Mouse (Mus musculus): ENCODE data around the gene Itpr3. TPM values are rescaled to one million over a fixed set of nuclear protein-coding genes. Genes with fewer than 3 reads are reported as not detected.

The Itpr3 gene
- polyA plus RNA-seq, 1 experiment from 2014 or later: 0.45 TPM

- H3K27me3 ChIP-seq (ENCODE audit: insufficient read depth, low read length): no peaks in the 10 kb centered on the region
- DNase-seq: peak; percentile 92
- H3K36me3 ChIP-seq (replicated peaks; ENCODE audit: insufficient read depth, low read length): peaks cover 18% of the 10 kb centered on the region
- peak overlapping the region; percentile 77 for H3K4me2 ChIP-seq (ENCODE audit: low read depth, low read length)
- peak; percentile 79 for ATAC-seq
- peak overlapping the region; percentile 53; the same call in 1 of the 2 replicates for H3K27ac ChIP-seq (ENCODE audit: low read depth)
- H3K9ac ChIP-seq (replicated peaks): peak overlapping the region; percentile 66
- H3K4me3 ChIP-seq (ENCODE audit: low read depth, low read length): peak overlapping the region; percentile 61
- no peak for TF ChIP-seq EP300 (IDR thresholded peaks at IDR 0.05; ENCODE audit: low read depth)
- no peak for TF ChIP-seq CTCF (IDR thresholded peaks at IDR 0.05; ENCODE audit: low read depth)
- 6% methylated on average over 34 of the region's 34 CpGs for WGBS (ENCODE audit: insufficient replicate concordance)
- H3K4me1 ChIP-seq (ENCODE audit: insufficient read depth): peaks cover 8% of the 10 kb centered on the region; the same call in 1 of the 2 replicates
- H3K9me3 ChIP-seq (ENCODE audit: low read length): no peaks in the 10 kb centered on the region
Measured at GRCm38 (mm10) chr17:27017564-27018499, 39.3 kb upstream of the Itpr3 start.

DNA sequence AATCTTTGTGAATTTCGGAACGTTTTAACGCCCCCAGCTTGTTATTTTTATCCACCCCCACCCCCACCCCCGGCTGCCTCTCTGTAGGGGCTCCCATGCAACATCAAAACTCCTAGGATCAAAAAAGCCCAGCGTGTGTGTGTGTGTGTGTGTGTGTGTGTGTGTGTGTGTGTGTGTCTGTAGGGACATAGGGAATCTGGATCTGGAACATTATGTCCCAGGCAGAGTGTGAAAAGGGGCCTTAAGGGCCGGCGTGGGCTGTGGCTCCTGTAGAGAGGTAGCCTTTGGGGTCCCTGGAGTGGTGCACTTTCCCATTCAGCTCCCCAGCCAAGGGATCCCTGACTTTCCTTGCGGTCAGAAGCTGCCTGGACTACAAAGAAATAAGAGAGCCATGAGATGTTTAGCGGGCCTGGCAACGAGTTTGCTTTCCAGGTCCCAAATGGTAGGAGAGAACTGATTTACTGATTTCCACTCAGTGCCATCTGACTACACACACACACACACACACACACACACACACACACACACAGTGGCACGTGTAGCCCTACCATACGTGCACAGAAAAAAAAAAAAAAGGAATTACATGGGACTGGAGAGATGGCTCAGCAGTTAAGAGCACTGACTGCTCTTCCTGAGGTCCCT, 38.4 kb upstream of the Itpr3 start:
- DNase-seq (no peak), ATAC-seq (peak; percentile 9)

GRCm38 (mm10) chr17:27021076-27021475, 36.0 kb upstream of the Itpr3 start:
- Histone ChIP-seq H3K4me1 (ENCODE audit: insufficient read depth) (peaks cover 14% of the 10 kb centered on the region; the same call in 1 of the 2 replicates), H3K27ac (ENCODE audit: low read depth) (no peak overlapping the region), H3K36me3 (replicated peaks; ENCODE audit: insufficient read depth, low read length) (peaks cover 33% of the 10 kb centered on the region), H3K4me3 (ENCODE audit: low read depth, low read length) (no peak overlapping the region), H3K4me2 (ENCODE audit: low read depth, low read length) (no peak overlapping the region), H3K27me3 (ENCODE audit: insufficient read depth, low read length) (no peaks in the 10 kb centered on the region), H3K9me3 (ENCODE audit: low read length) (no peaks in the 10 kb centered on the region), H3K9ac (replicated peaks) (no peak overlapping the region)
- WGBS (ENCODE audit: insufficient replicate concordance): 89% methylated on average over 14 of the region's 14 CpGs
- DNase-seq: no peak
- TF ChIP-seq EP300 (IDR thresholded peaks at IDR 0.05; ENCODE audit: low read depth) (no peak), CTCF (IDR thresholded peaks at IDR 0.05; ENCODE audit: low read depth) (no peak)
- no peak for ATAC-seq

More for the DNA sequence above, 38.4 kb upstream of the Itpr3 start:
- peaks cover 8% of the 10 kb centered on the region; the same call in 1 of the 2 replicates for H3K4me1 ChIP-seq (ENCODE audit: insufficient read depth)
- peak overlapping the region; percentile 61; the same call in 1 of the 2 replicates for H3K4me3 ChIP-seq (ENCODE audit: low read depth, low read length)
- H3K27me3 ChIP-seq (ENCODE audit: insufficient read depth, low read length): no peaks in the 10 kb centered on the region
- peak overlapping the region; percentile 77 for H3K4me2 ChIP-seq (ENCODE audit: low read depth, low read length)
- no peaks in the 10 kb centered on the region for H3K9me3 ChIP-seq (ENCODE audit: low read length)
- TF ChIP-seq CTCF (IDR thresholded peaks at IDR 0.05; ENCODE audit: low read depth): no peak
- TF ChIP-seq EP300 (IDR thresholded peaks at IDR 0.05; ENCODE audit: low read depth): no peak
- peak overlapping the region; percentile 53; the same call in 1 of the 2 replicates for H3K27ac ChIP-seq (ENCODE audit: low read depth)
- peaks cover 22% of the 10 kb centered on the region for H3K36me3 ChIP-seq (replicated peaks; ENCODE audit: insufficient read depth, low read length)
- peak overlapping the region; percentile 66 for H3K9ac ChIP-seq (replicated peaks)
- WGBS (ENCODE audit: insufficient replicate concordance): 42% methylated on average over 12 of the region's 12 CpGs

- Histone ChIP-seq H3K4me1 (ENCODE audit: insufficient read depth) (peaks cover 14% of the 10 kb centered on the region; the same call in 1 of the 2 replicates), H3K36me3 (replicated peaks; ENCODE audit: insufficient read depth, low read length) (peaks cover 33% of the 10 kb centered on the region), H3K9ac (replicated peaks) (no peak overlapping the region), H3K27ac (ENCODE audit: low read depth) (no peak overlapping the region), H3K9me3 (ENCODE audit: low read length) (no peaks in the 10 kb centered on the region), H3K27me3 (ENCODE audit: insufficient read depth, low read length) (no peaks in the 10 kb centered on the region), H3K4me2 (ENCODE audit: low read depth, low read length) (no peak overlapping the region), H3K4me3 (ENCODE audit: low read depth, low read length) (no peak overlapping the region)
- 79% methylated on average over 9 of the region's 9 CpGs for WGBS (ENCODE audit: insufficient replicate concordance)
- DNase-seq: no peak
- ATAC-seq: no peak
- TF ChIP-seq CTCF (IDR thresholded peaks at IDR 0.05; ENCODE audit: low read depth) (no peak), EP300 (IDR thresholded peaks at IDR 0.05; ENCODE audit: low read depth) (no peak)
Measured at GRCm38 (mm10) chr17:27021736-27022135, 35.4 kb upstream of the Itpr3 start.

DNA sequence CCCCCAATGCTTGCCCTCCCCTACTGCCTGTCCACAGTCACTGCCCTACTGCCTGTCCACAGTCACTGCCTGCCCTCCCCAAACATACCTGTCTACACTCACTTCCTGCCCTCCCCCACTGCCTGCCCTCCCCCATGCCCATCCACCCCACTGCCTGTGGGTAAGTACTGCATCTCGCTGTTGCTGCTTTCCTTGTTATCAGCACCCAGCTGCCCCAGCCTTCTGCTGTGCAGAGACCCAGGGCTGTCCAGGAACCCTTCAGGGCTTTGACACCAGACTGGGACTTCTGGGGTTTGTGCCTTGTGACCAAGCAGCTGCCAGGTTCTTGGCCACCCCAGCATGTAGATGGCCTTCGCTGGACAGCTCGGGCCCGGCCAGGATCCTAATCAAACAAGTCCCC, 33.8 kb upstream of the Itpr3 start:
- Histone ChIP-seq H3K4me2 (ENCODE audit: low read depth, low read length) (no peak overlapping the region), H3K36me3 (replicated peaks; ENCODE audit: insufficient read depth, low read length) (peaks cover 33% of the 10 kb centered on the region), H3K9me3 (ENCODE audit: low read length) (no peaks in the 10 kb centered on the region), H3K27ac (ENCODE audit: low read depth) (no peak overlapping the region), H3K27me3 (ENCODE audit: insufficient read depth, low read length) (no peaks in the 10 kb centered on the region), H3K4me1 (ENCODE audit: insufficient read depth) (peaks cover 13% of the 10 kb centered on the region; the same call in 1 of the 2 replicates), H3K4me3 (ENCODE audit: low read depth, low read length) (no peak overlapping the region), H3K9ac (replicated peaks) (no peak overlapping the region)
- TF ChIP-seq CTCF (IDR thresholded peaks at IDR 0.05; ENCODE audit: low read depth) (no peak), EP300 (IDR thresholded peaks at IDR 0.05; ENCODE audit: low read depth) (no peak)
- 73% methylated on average over 4 of the region's 4 CpGs for WGBS (ENCODE audit: insufficient replicate concordance)
- DNase-seq (no peak), ATAC-seq (no peak)

Measured in liver, postnatal 0 days (tissue).